18 mouse cellular contexts compared by ENCODE assay signal in the genomic region with DNA sequence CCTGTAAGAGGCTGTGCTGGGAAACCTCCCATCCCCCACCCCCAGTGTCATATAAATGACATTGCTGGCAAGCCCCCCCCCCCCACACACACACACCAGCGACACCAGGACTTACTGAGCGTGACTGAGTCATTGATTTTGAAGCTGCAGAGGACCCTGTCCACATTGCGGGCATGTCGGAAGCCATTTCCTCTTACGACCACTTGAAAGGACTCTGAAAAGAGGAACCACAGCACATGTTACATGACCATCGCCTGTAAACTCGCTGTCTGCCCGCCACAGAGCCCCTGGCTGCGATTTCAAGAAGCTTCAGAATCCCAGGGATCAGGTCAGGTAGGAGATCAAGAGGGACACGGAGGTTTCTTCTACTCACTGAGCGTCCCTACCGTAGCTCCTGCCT.
A peak's percentile ranks its signal among the peaks of the same experiment; 100 is the strongest.
DNase-seq lines count a peak whose midpoint lies in the region; ATAC-seq and TF ChIP-seq lines count a peak whose summit lies in the region.
"Had no signal": no experiment of that assay in that cellular context is flagged by ENCODE, and none has a peak within 500 bp of the region (broad histone marks: within the 10 kb centered on the region; RNA-seq: fewer than 3 reads in every experiment).

No protein-coding gene starts in this region.

- no peak for TF ChIP-seq EP300 in liver, postnatal 0 days (IDR thresholded peaks at IDR 0.05; ENCODE audit: low read depth)

- no peaks in the 10 kb centered on the region for H3K27me3 ChIP-seq in liver, postnatal 0 days (ENCODE audit: insufficient read depth, low read length)
- peaks cover 9% of the 10 kb centered on the region; the same call in 1 of the 2 replicates for H3K27me3 ChIP-seq in liver, embryonic 12.5 days (replicated peaks)
- H3K27me3 ChIP-seq: heart, embryonic 12.5 days; neural tube, embryonic 12.5 days; Patski had no signal

- no peak for TF ChIP-seq POLR2A in lung, adult 2 months (IDR thresholded peaks at IDR 0.05; ENCODE audit: borderline replicate concordance, extremely low read depth, low read depth, low read length)

- TF ChIP-seq CTCF in liver, postnatal 0 days (IDR thresholded peaks at IDR 0.05; ENCODE audit: low read depth): 0 out of 2 replicates have a peak, but pooled peaks have one; percentile 4
- TF ChIP-seq CTCF in lung, adult 2 months (IDR thresholded peaks at IDR 0.05; ENCODE audit: insufficient read depth, low read length): no peak

- no peak overlapping the region for H3K27ac ChIP-seq in liver, postnatal 0 days (ENCODE audit: low read depth)
- no peak overlapping the region for H3K27ac ChIP-seq in liver, embryonic 12.5 days
- H3K27ac ChIP-seq: neural tube, embryonic 12.5 days had no signal

- H3K4me2 ChIP-seq in liver, postnatal 0 days (ENCODE audit: low read depth, low read length): no peak overlapping the region
- H3K4me2 ChIP-seq in liver, embryonic 12.5 days: no peak overlapping the region
- H3K4me2 ChIP-seq: heart, embryonic 12.5 days; neural tube, embryonic 12.5 days had no signal

- ATAC-seq in liver, postnatal 0 days: no peak
- no peak for ATAC-seq in liver, embryonic 12.5 days
- ATAC-seq in common myeloid progenitor, adult 5-6 weeks (replicated peaks; ENCODE audit: low read depth, poor library complexity, severe bottlenecking): peak; percentile 89
- peak; percentile 89 for ATAC-seq in megakaryocyte progenitor cell, adult 5-6 weeks (replicated peaks; ENCODE audit: poor library complexity)
- ATAC-seq in erythroid progenitor cell, adult 5-6 weeks (replicated peaks; ENCODE audit: low FRiP score, poor library complexity, severe bottlenecking): no peak
- ATAC-seq: hindbrain, embryonic 16.5 days; intestine, embryonic 16.5 days; Patski had no signal

- no peaks in the 10 kb centered on the region for H3K4me1 ChIP-seq in liver, postnatal 0 days (ENCODE audit: insufficient read depth)
- no peaks in the 10 kb centered on the region for H3K4me1 ChIP-seq in liver, embryonic 12.5 days
- H3K4me1 ChIP-seq in lung, adult 2 months (ENCODE audit: control insufficient read depth, insufficient read depth, low read length): peaks cover 6% of the 10 kb centered on the region
- H3K4me1 ChIP-seq: neural tube, embryonic 12.5 days had no signal

- H3K9ac ChIP-seq in liver, postnatal 0 days (replicated peaks): no peak overlapping the region
- H3K9ac ChIP-seq in liver, embryonic 12.5 days: no peak overlapping the region
- H3K9ac ChIP-seq: heart, embryonic 12.5 days; neural tube, embryonic 12.5 days had no signal

- no peaks in the 10 kb centered on the region for H3K9me3 ChIP-seq in liver, postnatal 0 days (ENCODE audit: low read length)
- H3K9me3 ChIP-seq in liver, embryonic 12.5 days (replicated peaks): no peaks in the 10 kb centered on the region
- H3K9me3 ChIP-seq: heart, embryonic 12.5 days; neural tube, embryonic 12.5 days had no signal

- H3K4me3 ChIP-seq in liver, postnatal 0 days (ENCODE audit: low read depth, low read length): no peak overlapping the region
- no peak overlapping the region for H3K4me3 ChIP-seq in liver, embryonic 12.5 days
- no peak overlapping the region for H3K4me3 ChIP-seq in lung, adult 2 months (replicated peaks; ENCODE audit: extremely low read depth, low read depth, low read length)
- H3K4me3 ChIP-seq: heart, embryonic 12.5 days; neural tube, embryonic 12.5 days had no signal

- peak; percentile 36 for DNase-seq in liver, postnatal 0 days
- no peak for DNase-seq in lung, adult 2 months
- no peak for DNase-seq in right cerebral cortex, postnatal 4 days
- DNase-seq: adrenal gland, adult 8-10 months; cerebellum, postnatal 10 days; heart, adult 11 months; heart, postnatal 14 days; lung, adult 18-20 months; thymus, postnatal 4 days had no signal

- no peaks in the 10 kb centered on the region for H3K36me3 ChIP-seq in liver, postnatal 0 days (replicated peaks; ENCODE audit: insufficient read depth, low read length)
- H3K36me3 ChIP-seq in liver, embryonic 12.5 days: no peaks in the 10 kb centered on the region
- H3K36me3 ChIP-seq: heart, embryonic 12.5 days; neural tube, embryonic 12.5 days had no signal

- WGBS in liver, postnatal 0 days (ENCODE audit: insufficient replicate concordance): 32% methylated on average over 12 of the region's 12 CpGs
- WGBS in liver, embryonic 12.5 days (ENCODE audit: insufficient replicate concordance): 24% methylated on average over 12 of the region's 12 CpGs
- WGBS in lung, adult 2 months: 81% methylated on average over 12 of the region's 12 CpGs

Comparison
In these comparisons a context has a peak if more than half of its experiments do, and no peak if none do; other contexts are left out.
1. ATAC-seq: peak in common myeloid progenitor, adult 5-6 weeks (single experiment) and megakaryocyte progenitor cell, adult 5-6 weeks (single experiment); none in liver, postnatal 0 days (single experiment), liver, embryonic 12.5 days (single experiment) and erythroid progenitor cell, adult 5-6 weeks (single experiment).